Mouse (Mus musculus): ENCODE data around the gene Capn13. TPM values are rescaled to one million over a fixed set of nuclear protein-coding genes. Genes with fewer than 3 reads are reported as not detected.

Capn13 gene
- total and polyA plus RNA-seq, 3 experiments = not detected

DNA sequence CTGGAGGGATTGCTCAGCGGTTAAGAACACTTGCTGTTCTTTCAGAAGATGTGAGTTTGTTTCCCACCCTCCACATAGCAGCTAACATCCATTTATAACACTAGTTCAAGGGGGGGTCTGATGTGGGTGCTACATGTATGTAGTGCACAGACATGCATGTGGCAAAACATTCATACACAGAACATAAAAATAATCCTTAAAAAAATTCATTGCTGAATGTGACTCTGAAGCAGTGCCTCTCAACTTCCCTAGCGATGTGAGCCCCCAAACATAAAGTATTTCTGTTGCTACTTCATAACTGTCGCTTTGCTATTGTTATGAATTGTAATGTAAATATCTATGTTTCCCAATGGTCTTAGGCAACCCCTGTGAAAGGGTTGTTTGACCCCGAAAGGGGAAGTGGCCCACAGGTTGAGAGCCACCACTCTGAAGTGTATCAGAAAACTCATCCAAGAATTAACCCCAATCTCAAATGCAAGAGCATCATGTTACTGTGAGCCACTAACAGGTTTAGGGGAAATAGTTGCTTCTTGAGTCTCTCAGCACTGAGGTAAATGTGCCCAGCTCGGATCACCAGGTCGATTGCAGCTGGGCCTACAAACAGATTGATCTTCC lies 15.6 kb upstream of the Capn13 start:
- Histone ChIP-seq H3K36me3 (replicated peaks) (no peaks in the 10 kb centered on the region), H3K4me3 (ENCODE audit: low read depth, low read length) (no peak overlapping the region), H3K27me3 (ENCODE audit: insufficient read depth, low read length) (no peaks in the 10 kb centered on the region), H3K4me1 (ENCODE audit: insufficient read depth, low read depth, low read length) (no peaks in the 10 kb centered on the region), H3K9me3 (replicated peaks) (peaks cover 2% of the 10 kb centered on the region)
- ATAC-seq (ENCODE audit: extremely low read depth, insufficient number of reproducible peaks, low FRiP score, poor library complexity, severe bottlenecking) (no peak), DNase-seq (ENCODE audit: low spot score) (no peak)
- no peak for TF ChIP-seq GATA2 (IDR thresholded peaks at IDR 0.05; ENCODE audit: borderline replicate concordance, low read depth, low read length)
- no peak for TF ChIP-seq GATA1 (IDR thresholded peaks at IDR 0.05; ENCODE audit: borderline replicate concordance, low read length)
- TF ChIP-seq TAL1 (conservative IDR thresholded peaks at IDR 0.05; ENCODE audit: low read depth, low read length) = no peak
- no peak for TF ChIP-seq CTCF (IDR thresholded peaks at IDR 0.05; ENCODE audit: low read depth, low read length)
- no peak for TF ChIP-seq POLR2AphosphoS5 (IDR thresholded peaks at IDR 0.05; ENCODE audit: insufficient replicate concordance, low read depth, low read length)

DNA sequence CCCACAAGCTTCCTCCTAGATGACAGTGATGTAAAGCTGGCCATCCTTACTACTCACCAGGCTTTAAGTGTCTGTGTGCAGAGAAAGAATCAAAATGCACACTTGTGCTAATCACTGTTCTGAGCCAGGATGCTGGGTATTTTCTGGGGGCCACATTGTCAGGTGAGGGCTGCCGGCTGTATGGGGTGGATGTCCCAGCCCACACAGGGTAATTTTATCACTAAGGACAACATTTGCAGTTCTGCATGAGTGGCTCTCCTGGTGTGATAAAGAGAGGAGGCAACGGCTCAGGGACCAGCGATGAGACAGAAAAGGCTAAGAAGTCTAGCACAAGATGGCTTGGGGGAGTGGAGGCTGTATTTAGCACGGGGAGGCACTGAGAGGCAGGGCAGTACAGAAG lies 11.2 kb upstream of the Capn13 start:
- DNase-seq (ENCODE audit: low spot score) (no peak), ATAC-seq (ENCODE audit: extremely low read depth, insufficient number of reproducible peaks, low FRiP score, poor library complexity, severe bottlenecking) (no peak)
- Histone ChIP-seq H3K4me3 (ENCODE audit: low read depth, low read length) (no peak overlapping the region), H3K4me1 (ENCODE audit: insufficient read depth, low read depth, low read length) (no peaks in the 10 kb centered on the region), H3K9me3 (replicated peaks) (peaks cover 4% of the 10 kb centered on the region; the same call in 1 of the 2 replicates), H3K36me3 (replicated peaks) (no peaks in the 10 kb centered on the region), H3K27me3 (ENCODE audit: insufficient read depth, low read length) (no peaks in the 10 kb centered on the region)
- no peak for TF ChIP-seq POLR2AphosphoS5 (IDR thresholded peaks at IDR 0.05; ENCODE audit: insufficient replicate concordance, low read depth, low read length)
- TF ChIP-seq GATA2 (IDR thresholded peaks at IDR 0.05; ENCODE audit: borderline replicate concordance, low read depth, low read length) = no peak
- TF ChIP-seq GATA1 (IDR thresholded peaks at IDR 0.05; ENCODE audit: borderline replicate concordance, low read length) = no peak
- TF ChIP-seq CTCF (IDR thresholded peaks at IDR 0.05; ENCODE audit: low read depth, low read length) = no peak
- TF ChIP-seq TAL1 (conservative IDR thresholded peaks at IDR 0.05; ENCODE audit: low read depth, low read length) = no peak

DNA sequence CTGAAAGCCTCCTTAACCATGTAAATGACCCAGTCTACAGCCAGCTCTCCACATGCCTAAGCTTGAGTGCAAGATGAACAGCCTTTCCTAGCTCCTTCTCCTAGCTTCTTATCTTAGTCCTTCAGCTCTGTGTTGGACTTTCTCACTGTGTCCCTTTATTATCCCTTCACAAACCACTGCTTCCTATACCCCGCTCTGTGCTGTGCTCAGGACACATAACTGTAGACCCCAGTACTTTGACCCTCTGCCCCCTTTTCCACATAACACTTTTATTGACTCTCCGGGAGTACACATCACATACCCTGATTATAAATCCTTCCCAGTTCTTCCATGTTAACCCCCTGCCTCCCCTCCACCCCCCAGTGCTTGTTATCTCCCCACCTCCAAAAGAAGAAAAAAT lies 606 bp upstream of the Capn13 start:
- no peaks in the 10 kb centered on the region for H3K27me3 ChIP-seq (ENCODE audit: insufficient read depth, low read length)
- ATAC-seq (ENCODE audit: extremely low read depth, insufficient number of reproducible peaks, low FRiP score, poor library complexity, severe bottlenecking) (no peak), DNase-seq (ENCODE audit: low spot score) (no peak)
- TF ChIP-seq GATA2 (IDR thresholded peaks at IDR 0.05; ENCODE audit: borderline replicate concordance, low read depth, low read length) (no peak), POLR2AphosphoS5 (IDR thresholded peaks at IDR 0.05; ENCODE audit: insufficient replicate concordance, low read depth, low read length) (no peak), TAL1 (conservative IDR thresholded peaks at IDR 0.05; ENCODE audit: low read depth, low read length) (no peak), GATA1 (IDR thresholded peaks at IDR 0.05; ENCODE audit: borderline replicate concordance, low read length) (no peak), CTCF (IDR thresholded peaks at IDR 0.05; ENCODE audit: low read depth, low read length) (no peak)
- H3K9me3 ChIP-seq (replicated peaks) = peaks cover 9% of the 10 kb centered on the region
- no peak overlapping the region for H3K4me3 ChIP-seq (ENCODE audit: low read depth, low read length)
- H3K36me3 ChIP-seq (replicated peaks) = no peaks in the 10 kb centered on the region
- H3K4me1 ChIP-seq (ENCODE audit: insufficient read depth, low read depth, low read length) = no peaks in the 10 kb centered on the region

DNA sequence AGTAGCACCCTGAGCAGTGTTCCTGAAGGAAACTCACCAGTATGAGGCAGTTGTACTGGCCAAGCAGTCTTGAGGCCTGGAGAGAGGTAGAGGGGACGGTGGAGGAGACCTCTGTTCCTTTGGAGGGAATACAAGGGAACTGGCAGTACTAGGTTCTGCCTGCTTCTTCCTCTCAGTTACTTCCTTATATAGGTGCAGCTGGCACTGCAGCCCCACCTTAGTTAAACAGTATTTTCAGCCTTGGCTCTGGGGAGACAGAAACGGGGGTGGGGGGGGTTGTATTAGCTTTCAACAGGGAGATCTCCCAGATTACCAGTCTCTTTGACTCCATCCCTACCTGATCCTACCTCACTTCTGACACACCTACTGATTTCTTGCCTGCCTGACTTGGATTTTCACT lies 1.5 kb downstream of the Capn13 start:
- H3K27me3 ChIP-seq (ENCODE audit: insufficient read depth, low read length) = no peaks in the 10 kb centered on the region
- H3K9me3 ChIP-seq (replicated peaks) = peaks cover 7% of the 10 kb centered on the region
- H3K4me1 ChIP-seq (ENCODE audit: insufficient read depth, low read depth, low read length) = no peaks in the 10 kb centered on the region
- ATAC-seq (ENCODE audit: extremely low read depth, insufficient number of reproducible peaks, low FRiP score, poor library complexity, severe bottlenecking) = no peak
- no peak overlapping the region for H3K4me3 ChIP-seq (ENCODE audit: low read depth, low read length)
- no peaks in the 10 kb centered on the region for H3K36me3 ChIP-seq (replicated peaks)
- no peak for TF ChIP-seq GATA1 (IDR thresholded peaks at IDR 0.05; ENCODE audit: borderline replicate concordance, low read length)
- TF ChIP-seq TAL1 (conservative IDR thresholded peaks at IDR 0.05; ENCODE audit: low read depth, low read length) = no peak
- TF ChIP-seq GATA2 (IDR thresholded peaks at IDR 0.05; ENCODE audit: borderline replicate concordance, low read depth, low read length) = no peak
- no peak for TF ChIP-seq CTCF (IDR thresholded peaks at IDR 0.05; ENCODE audit: low read depth, low read length)
- TF ChIP-seq POLR2AphosphoS5 (IDR thresholded peaks at IDR 0.05; ENCODE audit: insufficient replicate concordance, low read depth, low read length) = no peak
- no peak for DNase-seq (ENCODE audit: low spot score)

DNA sequence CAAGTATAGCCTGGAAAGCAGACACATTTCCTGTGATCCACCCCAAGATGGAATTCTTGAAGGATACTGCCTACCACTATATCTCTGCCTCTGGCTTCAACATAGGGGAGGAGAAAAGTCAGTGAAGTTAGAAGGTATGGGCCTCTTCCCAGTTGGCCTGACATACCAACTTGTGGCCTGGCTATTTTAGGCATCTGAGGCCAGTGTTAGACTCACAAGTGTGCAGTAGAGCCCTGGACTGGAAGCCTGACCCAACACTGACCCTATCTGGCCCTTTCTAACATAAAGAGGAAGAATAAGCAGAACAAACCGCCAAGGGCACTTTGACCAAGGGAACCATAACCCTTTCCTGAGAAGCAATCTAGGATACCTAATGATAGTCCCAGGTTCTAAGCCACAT lies 7.3 kb downstream of the Capn13 start:
- H3K4me3 ChIP-seq (ENCODE audit: low read depth, low read length) = no peak overlapping the region
- no peak for TF ChIP-seq POLR2AphosphoS5 (IDR thresholded peaks at IDR 0.05; ENCODE audit: insufficient replicate concordance, low read depth, low read length)
- no peak for TF ChIP-seq GATA1 (IDR thresholded peaks at IDR 0.05; ENCODE audit: borderline replicate concordance, low read length)
- TF ChIP-seq TAL1 (conservative IDR thresholded peaks at IDR 0.05; ENCODE audit: low read depth, low read length) = no peak
- no peak for TF ChIP-seq GATA2 (IDR thresholded peaks at IDR 0.05; ENCODE audit: borderline replicate concordance, low read depth, low read length)
- no peak for TF ChIP-seq CTCF (IDR thresholded peaks at IDR 0.05; ENCODE audit: low read depth, low read length)
- 0 out of 2 replicates have a peak, but pooled peaks cover 8% of the 10 kb centered on the region for H3K9me3 ChIP-seq (replicated peaks)
- H3K27me3 ChIP-seq (ENCODE audit: insufficient read depth, low read length) = no peaks in the 10 kb centered on the region
- DNase-seq (ENCODE audit: low spot score) (no peak), ATAC-seq (ENCODE audit: extremely low read depth, insufficient number of reproducible peaks, low FRiP score, poor library complexity, severe bottlenecking) (no peak)
- H3K36me3 ChIP-seq (replicated peaks) = no peaks in the 10 kb centered on the region
- no peaks in the 10 kb centered on the region for H3K4me1 ChIP-seq (ENCODE audit: insufficient read depth, low read depth, low read length)

DNA sequence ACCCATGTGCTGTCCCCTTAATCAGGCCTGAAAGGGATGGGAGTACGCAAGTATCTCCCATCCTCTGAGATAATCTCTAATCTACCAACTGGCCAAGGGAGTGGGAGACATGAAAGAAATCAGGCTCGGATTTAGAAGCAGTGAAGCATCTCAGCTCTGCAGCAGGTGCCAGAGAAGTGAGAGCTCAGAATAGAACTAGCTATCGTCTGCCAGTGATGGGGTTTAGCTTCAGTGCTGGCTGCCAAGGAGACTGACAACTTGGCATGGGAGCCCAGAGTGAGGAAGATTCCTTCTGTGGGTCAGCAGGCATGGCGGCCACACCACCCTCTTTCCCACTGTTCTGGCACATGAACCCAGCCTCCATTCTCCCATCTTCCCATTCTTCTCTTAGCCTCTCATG lies 8.9 kb downstream of the Capn13 start:
- Histone ChIP-seq H3K27me3 (ENCODE audit: insufficient read depth, low read length) (no peaks in the 10 kb centered on the region), H3K36me3 (replicated peaks) (no peaks in the 10 kb centered on the region), H3K4me1 (ENCODE audit: insufficient read depth, low read depth, low read length) (no peaks in the 10 kb centered on the region), H3K4me3 (ENCODE audit: low read depth, low read length) (no peak overlapping the region), H3K9me3 (replicated peaks) (0 out of 2 replicates have a peak, but pooled peaks cover 8% of the 10 kb centered on the region)
- ATAC-seq (ENCODE audit: extremely low read depth, insufficient number of reproducible peaks, low FRiP score, poor library complexity, severe bottlenecking) (no peak), DNase-seq (ENCODE audit: low spot score) (no peak)
- TF ChIP-seq GATA2 (IDR thresholded peaks at IDR 0.05; ENCODE audit: borderline replicate concordance, low read depth, low read length) = no peak
- TF ChIP-seq GATA1 (IDR thresholded peaks at IDR 0.05; ENCODE audit: borderline replicate concordance, low read length) = no peak
- TF ChIP-seq TAL1 (conservative IDR thresholded peaks at IDR 0.05; ENCODE audit: low read depth, low read length) = no peak
- no peak for TF ChIP-seq POLR2AphosphoS5 (IDR thresholded peaks at IDR 0.05; ENCODE audit: insufficient replicate concordance, low read depth, low read length)
- TF ChIP-seq CTCF (IDR thresholded peaks at IDR 0.05; ENCODE audit: low read depth, low read length) = no peak

Measured in G1E (cell line).